Mouse (Mus musculus) liver, adult 2 months (tissue): Measurements from ENCODE around the gene Prodh2. TPM values are rescaled to one million over a fixed set of nuclear protein-coding genes. Genes with fewer than 3 reads are reported as not detected.

Experiments used
- DNase-seq: peaks from one replicate; pipeline ENCODE4 v3.0.0-alpha.2; 2011; ENCODE audit warnings: low read depth, low spot score; ENCODE audit errors: extremely low read depth
- H3K27ac ChIP-seq: fragments of 200-500 bp; replicated peaks from 2 replicates; pipeline ENCODE4 v1.5.1; 2012; ENCODE audit warnings: low read depth, mild to moderate bottlenecking, control low read depth, inconsistent platforms, low read length; ENCODE audit not compliant: insufficient read depth
- H3K27me3 ChIP-seq: fragments of 200-500 bp; 2 replicates; pipeline ENCODE4 v1.6.1; 2012; ENCODE audit warnings: mild to moderate bottlenecking, moderate library complexity, low read length, inconsistent platforms; ENCODE audit not compliant: control insufficient read depth, insufficient read depth
- H3K36me3 ChIP-seq: fragments of 200-500 bp; 2 replicates; pipeline ENCODE4 v1.6.1; 2012; ENCODE audit warnings: low read length, inconsistent platforms; ENCODE audit not compliant: control insufficient read depth, insufficient read depth
- H3K4me1 ChIP-seq: fragments of 200-500 bp; 2 replicates; pipeline ENCODE4 v1.6.1; 2011; ENCODE audit warnings: low read length; ENCODE audit not compliant: control insufficient read depth, insufficient read depth
- H3K4me3 ChIP-seq: fragments of 200-500 bp; 2 replicates; pipeline ENCODE4 v1.5.1; 2011; ENCODE audit warnings: low read depth, mild to moderate bottlenecking, control low read depth, low read length, moderate library complexity; ENCODE audit not compliant: insufficient read depth
- H3K79me2 ChIP-seq: fragments of 200-500 bp; 2 replicates; pipeline ENCODE4 v1.6.1; 2012; ENCODE audit warnings: inconsistent platforms, mild to moderate bottlenecking, low read length, moderate library complexity; ENCODE audit not compliant: control insufficient read depth, insufficient read depth
- H3K9ac ChIP-seq: fragments of 200-500 bp; 2 replicates; pipeline ENCODE4 v1.6.1; 2012; ENCODE audit warnings: low read depth, mild to moderate bottlenecking, control low read depth, inconsistent platforms, low read length
- CTCF ChIP-seq: fragments of 200-500 bp; IDR thresholded peaks from 2 replicates; pipeline ENCODE4 v1.5.1; 2011; ENCODE audit warnings: low read depth, low read length, control low read depth
- POLR2A ChIP-seq: fragments of 200-500 bp; IDR thresholded peaks from 2 replicates; pipeline ENCODE4 v1.6.1; 2011; ENCODE audit warnings: low read length, control low read depth; ENCODE audit not compliant: insufficient read depth; ENCODE audit errors: extremely low read depth
- WGBS: fragments of 180-500 bp; shearing (Covaris S2); methylation state at CpG from one replicate; pipeline ENCODE4 v1.1.7; 2018; 5-methylcytosine and 5-hydroxymethylcytosine counted together
- polyA plus RNA-seq: library from polyadenylated mRNA; depleted of rRNA; stranded (reverse); fragments of >200 nt; gene quantifications from 2 replicates; pipeline ENCODE4 v1.2.3, GENCODE M21; 2012
- total RNA-seq: library from RNA; depleted of rRNA; stranded (reverse); fragments of >200 nt; gene quantifications from 2 replicates; pipeline ENCODE4 v1.2.3, GENCODE M21; 2014

Gene Prodh2
- total and polyA plus RNA-seq, 2 experiments, result 220 to 432 TPM

DNA sequence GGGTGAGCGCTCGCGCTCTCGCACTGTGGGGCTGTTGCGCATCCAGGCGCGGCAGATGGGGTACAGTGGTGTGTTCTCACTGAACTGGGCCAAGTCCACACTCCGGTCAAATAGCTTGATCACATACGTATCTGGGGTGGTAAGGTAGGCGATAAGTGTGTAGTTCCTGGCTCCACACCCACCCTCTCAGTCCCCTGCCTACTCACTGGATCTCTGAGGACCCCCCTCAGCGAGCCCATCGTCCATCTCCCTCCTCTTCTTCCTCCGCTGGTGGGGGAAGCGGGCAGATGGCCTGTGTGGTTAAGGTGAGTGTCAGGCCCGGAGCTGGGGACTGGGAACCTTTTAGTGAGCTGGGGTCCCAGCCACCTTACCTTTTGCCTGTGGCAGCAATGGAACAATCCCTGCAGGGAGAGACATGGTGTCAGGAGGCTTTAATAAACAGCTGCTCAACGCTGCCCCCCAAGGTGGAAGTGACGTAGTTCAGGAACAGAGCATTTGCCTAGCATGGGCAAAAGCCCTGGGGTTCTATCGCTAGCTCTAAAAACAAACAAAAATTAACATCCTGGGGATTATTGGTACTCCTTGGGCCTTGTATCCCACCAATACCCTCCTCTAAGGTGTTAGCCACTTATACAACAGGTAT lies 63.6 kb downstream of the Prodh2 start:
- no peak overlapping the region for H3K27ac ChIP-seq
- H3K4me1 ChIP-seq, result peaks cover 13% of the 10 kb centered on the region; the same call in 1 of the 2 replicates
- no peaks in the 10 kb centered on the region for H3K27me3 ChIP-seq
- 95% methylated on average over 18 of the region's 18 CpGs for WGBS
- DNase-seq, result no peak
- H3K9ac ChIP-seq, result no peak overlapping the region
- TF ChIP-seq CTCF, result peak; percentile 18; the same call in 1 of the 2 replicates
- no peak for TF ChIP-seq POLR2A
- no peaks in the 10 kb centered on the region for H3K79me2 ChIP-seq
- H3K4me3 ChIP-seq, result no peak overlapping the region
- peaks cover 5% of the 10 kb centered on the region; the same call in 1 of the 2 replicates for H3K36me3 ChIP-seq

DNA sequence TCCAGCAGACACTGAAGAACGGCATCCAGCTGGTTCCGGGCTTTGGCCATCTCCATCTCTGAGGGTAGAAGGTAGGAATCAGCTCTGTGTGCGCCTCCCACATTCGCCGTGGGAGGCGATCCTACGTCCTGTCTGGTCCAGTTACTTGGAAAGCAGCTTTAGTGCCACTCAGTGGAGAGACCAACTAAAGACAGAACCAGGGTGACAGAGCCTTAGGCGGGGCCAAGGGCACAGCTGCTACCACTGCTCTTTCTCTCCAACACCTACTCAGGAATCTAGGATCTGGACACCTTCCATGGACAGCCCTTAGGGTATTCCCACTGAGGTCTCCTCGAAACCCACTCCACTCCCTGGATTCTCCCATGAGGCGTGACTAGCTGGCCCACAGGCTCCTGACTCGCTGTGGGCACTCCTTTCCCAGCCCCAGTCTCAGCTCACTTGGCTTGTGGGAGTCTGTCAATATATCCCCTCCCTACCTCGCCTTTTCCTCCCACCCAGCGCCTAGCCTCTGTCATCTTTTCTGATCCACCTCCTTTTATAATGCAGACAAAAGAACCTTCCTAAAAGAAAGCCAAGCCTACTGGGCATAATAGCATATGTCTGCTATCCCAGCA lies 64.6 kb downstream of the Prodh2 start:
- TF ChIP-seq CTCF (no peak), POLR2A (no peak)
- H3K79me2 ChIP-seq, result no peaks in the 10 kb centered on the region
- H3K9ac ChIP-seq, result no peak overlapping the region
- DNase-seq, result no peak
- peaks cover 14% of the 10 kb centered on the region; the same call in 1 of the 2 replicates for H3K4me1 ChIP-seq
- 94% methylated on average over 13 of the region's 13 CpGs for WGBS
- H3K4me3 ChIP-seq, result no peak overlapping the region
- H3K27ac ChIP-seq, result no peak overlapping the region
- H3K36me3 ChIP-seq, result peaks cover 5% of the 10 kb centered on the region; the same call in 1 of the 2 replicates
- H3K27me3 ChIP-seq, result no peaks in the 10 kb centered on the region

DNA sequence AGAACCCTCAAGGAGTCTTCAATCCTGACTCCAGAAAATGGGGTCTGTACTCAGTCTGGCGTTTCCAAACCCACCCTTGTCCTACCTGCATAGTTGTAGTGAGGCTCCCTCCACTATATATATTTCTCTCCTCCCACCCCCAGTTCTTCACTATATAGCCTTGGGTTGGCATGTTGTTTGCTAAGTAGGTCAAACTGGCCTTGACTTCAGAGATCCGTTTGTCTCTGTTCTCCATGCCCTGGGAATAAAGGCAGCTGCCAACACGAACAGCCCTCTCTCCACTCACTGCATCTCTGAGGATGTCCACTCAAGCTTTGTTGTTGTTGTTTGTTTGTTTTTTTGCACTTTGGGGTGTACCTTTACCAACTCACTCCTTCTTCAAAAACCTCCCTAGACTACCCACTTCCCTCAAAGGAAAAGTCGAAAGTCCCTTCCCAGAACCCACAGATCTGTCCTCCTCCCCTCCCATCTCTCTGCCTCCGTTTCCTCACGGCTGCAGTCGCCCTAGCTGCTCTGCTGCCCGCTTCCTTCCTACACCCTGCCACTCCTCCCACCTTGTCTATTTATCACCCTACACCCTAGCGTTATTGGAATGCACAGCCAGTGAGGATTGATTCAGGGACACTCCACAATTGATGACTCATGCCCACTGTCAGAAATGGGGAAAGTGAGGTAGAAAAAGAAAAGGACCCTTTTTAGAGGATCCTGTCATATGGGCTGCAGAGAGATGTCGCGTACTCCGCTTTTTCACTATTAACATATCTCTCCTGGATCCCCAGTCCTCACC lies 65.4 kb downstream of the Prodh2 start:
- no peaks in the 10 kb centered on the region for H3K27me3 ChIP-seq
- peaks cover 5% of the 10 kb centered on the region; the same call in 1 of the 2 replicates for H3K36me3 ChIP-seq
- H3K4me3 ChIP-seq, result peak overlapping the region; percentile 62
- peak overlapping the region; percentile 74 for H3K9ac ChIP-seq
- no peak for DNase-seq
- no peaks in the 10 kb centered on the region for H3K79me2 ChIP-seq
- 5% methylated on average over 12 of the region's 12 CpGs for WGBS
- H3K27ac ChIP-seq, result peak overlapping the region; percentile 19
- TF ChIP-seq CTCF, result no peak
- TF ChIP-seq POLR2A, result no peak
- peaks cover 11% of the 10 kb centered on the region for H3K4me1 ChIP-seq

DNA sequence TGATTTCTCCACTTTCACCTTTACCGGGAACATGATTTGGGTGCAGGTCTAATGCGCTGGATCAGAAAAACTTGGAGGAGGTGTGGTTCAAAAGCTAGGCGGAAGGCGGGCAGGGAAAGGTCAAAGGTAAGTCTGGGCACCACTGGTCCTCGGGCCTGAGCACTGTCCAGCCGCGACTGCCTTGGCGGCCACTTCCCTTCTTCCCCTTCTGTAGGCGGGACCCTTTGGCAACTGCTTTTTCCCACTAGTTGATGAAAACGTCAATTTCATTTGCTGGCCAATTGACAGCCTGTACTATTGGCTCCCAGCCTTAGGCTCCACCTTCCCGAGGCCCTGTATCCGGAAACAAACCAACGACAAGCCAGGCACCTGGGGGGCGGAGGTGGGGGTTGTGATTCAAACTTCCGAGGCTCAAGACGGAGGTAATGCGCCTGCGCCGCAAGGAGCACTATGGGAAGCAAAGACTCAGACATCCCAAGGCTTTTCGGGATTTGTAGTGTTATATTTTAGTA lies 66.1 kb downstream of the Prodh2 start, which contains the start of gene Lin37:
Lin37 (minus strand) TSS at position 396 of the 512 bp plus-strand sequence.
- H3K4me3 ChIP-seq, result peak within 1 kb of the TSS; percentile 62
- under 1% methylated on average over 20 of the region's 20 CpGs for WGBS
- no peaks in the 10 kb centered on the region for H3K27me3 ChIP-seq
- TF ChIP-seq CTCF, result no peak
- TF ChIP-seq POLR2A, result 0 out of 2 replicates have a peak, but pooled peaks have one; percentile 45
- peaks cover 15% of the 10 kb centered on the region for H3K4me1 ChIP-seq
- peak; percentile 99 for DNase-seq
- peak within 1 kb of the TSS; percentile 74 for H3K9ac ChIP-seq
- peaks cover 5% of the 10 kb centered on the region; the same call in 1 of the 2 replicates for H3K36me3 ChIP-seq
- H3K27ac ChIP-seq, result peak within 1 kb of the TSS; percentile 27
- H3K79me2 ChIP-seq, result no peaks in the 10 kb centered on the region

DNA sequence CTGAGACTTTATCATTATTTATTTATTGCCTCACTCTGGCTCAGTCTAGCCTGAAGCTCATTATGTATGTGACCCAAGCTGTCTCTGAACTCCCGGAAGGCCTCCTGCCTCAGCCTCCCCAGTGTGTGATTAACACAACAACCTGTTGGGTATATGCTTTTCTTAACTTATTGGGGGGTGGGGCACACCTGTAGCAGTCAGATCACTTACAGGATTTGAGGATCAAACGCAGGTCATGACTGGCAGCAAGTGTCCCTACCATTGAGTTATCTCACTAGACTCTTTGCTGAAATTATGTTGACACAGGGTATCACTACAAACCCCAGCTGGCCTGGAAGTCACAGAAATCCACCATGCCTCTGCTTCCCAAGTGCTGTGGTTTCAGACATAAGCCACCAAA lies 66.9 kb downstream of the Prodh2 start:
- H3K36me3 ChIP-seq, result peaks cover 5% of the 10 kb centered on the region; the same call in 1 of the 2 replicates
- H3K27me3 ChIP-seq, result no peaks in the 10 kb centered on the region
- H3K4me1 ChIP-seq, result peaks cover 15% of the 10 kb centered on the region
- no peak overlapping the region for H3K9ac ChIP-seq
- H3K79me2 ChIP-seq, result no peaks in the 10 kb centered on the region
- WGBS, result 50% methylated on average over 2 of the region's 2 CpGs
- peak overlapping the region; percentile 27; the same call in 1 of the 2 replicates for H3K27ac ChIP-seq
- H3K4me3 ChIP-seq, result no peak overlapping the region
- no peak for TF ChIP-seq CTCF
- no peak for TF ChIP-seq POLR2A
- DNase-seq, result peak; percentile 28
